14 mouse cellular contexts compared by ENCODE assay signal in the genomic region with DNA sequence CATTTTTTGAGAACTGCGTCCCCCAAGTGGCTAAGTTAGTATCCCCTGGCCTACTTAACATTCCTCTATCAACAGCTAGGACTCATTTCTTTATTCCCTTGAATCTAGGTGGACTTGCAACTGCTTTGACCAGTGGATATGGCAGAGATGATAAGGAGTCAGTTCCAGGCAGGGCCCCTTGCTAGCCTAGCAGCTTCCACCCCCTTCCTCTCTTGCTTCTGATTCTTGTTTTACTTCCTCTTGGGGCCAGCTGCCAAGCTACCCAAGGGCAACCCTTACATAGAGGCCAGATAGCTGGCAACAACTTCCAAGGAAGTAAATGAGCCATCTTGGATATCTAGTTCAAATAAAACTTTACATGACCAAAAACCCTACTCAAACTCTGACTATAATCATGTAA. TPM values are rescaled to one million over a fixed set of nuclear protein-coding genes. Genes with fewer than 3 reads are reported as not detected.
"Had no signal": no experiment of that assay in that cellular context is flagged by ENCODE, and none has a peak within 500 bp of the region (broad histone marks: within the 10 kb centered on the region; RNA-seq: fewer than 3 reads in every experiment).

No protein-coding gene starts in this region.

- ATAC-seq: liver, postnatal 0 days had no signal

- DNase-seq: kidney, adult 9 months; kidney, postnatal 4 days; liver; liver, embryonic 13.5 days; liver, postnatal 0 days; lung, postnatal 14 days; midbrain, embryonic 14.5 days; right cerebral cortex, adult 18-20 months; right cerebral cortex, postnatal 25 days; thymus, postnatal 36 days had no signal

RNA-seq across cellular contexts. Expression of a gene that starts 53.6 kb away (rescaled TPM):
- total RNA-seq: layer of hippocampus, adult 2 months; layer of hippocampus, postnatal 14 days; left cerebral cortex, adult 2 months; left cerebral cortex, postnatal 36 days had no signal
